Mouse (Mus musculus): ENCODE measurements around the gene Carmil2. TPM values are rescaled to one million over a fixed set of nuclear protein-coding genes. Genes with fewer than 3 reads are reported as not detected.

Gene Carmil2
- polyA plus RNA-seq, 1 experiment: 408 TPM

GRCm38 (mm10) chr8:105715042-105715441 lies 29.0 kb downstream of the Carmil2 start:
- no peak for DNase-seq
- H3K36me3 ChIP-seq (ENCODE audit: control insufficient read depth, insufficient read depth, low read length): no peaks in the 10 kb centered on the region
- 47% methylated on average over 6 of the region's 6 CpGs for WGBS

GRCm38 (mm10) chr8:105716302-105716945 lies 30.4 kb downstream of the Carmil2 start:
- H3K27ac ChIP-seq (ENCODE audit: control insufficient read depth, insufficient read depth, low read length): no peak overlapping the region
- no peak for TF ChIP-seq POLR2A (IDR thresholded peaks at IDR 0.05; ENCODE audit: control insufficient read depth, extremely low read depth, insufficient read depth, low read length, poor library complexity)
- no peak for TF ChIP-seq CTCF (IDR thresholded peaks at IDR 0.05; ENCODE audit: borderline replicate concordance, control insufficient read depth, extremely low read depth, insufficient read depth, low read length, poor library complexity)
- DNase-seq: no peak
- H3K4me1 ChIP-seq (replicated peaks; ENCODE audit: control insufficient read depth, insufficient read depth, low read length): no peaks in the 10 kb centered on the region
- H3K27me3 ChIP-seq (ENCODE audit: control insufficient read depth, insufficient read depth, low read length): no peaks in the 10 kb centered on the region
- WGBS: 97% methylated on average over 15 of the region's 15 CpGs
- no peaks in the 10 kb centered on the region for H3K36me3 ChIP-seq (ENCODE audit: control insufficient read depth, insufficient read depth, low read length)
- no peak overlapping the region for H3K4me3 ChIP-seq (ENCODE audit: control insufficient read depth, insufficient read depth, low read length)

More at GRCm38 (mm10) chr8:105715042-105715441, 29.0 kb downstream of the Carmil2 start:
- TF ChIP-seq CTCF (IDR thresholded peaks at IDR 0.05; ENCODE audit: borderline replicate concordance, control insufficient read depth, extremely low read depth, insufficient read depth, low read length, poor library complexity) (no peak), POLR2A (IDR thresholded peaks at IDR 0.05; ENCODE audit: control insufficient read depth, extremely low read depth, insufficient read depth, low read length, poor library complexity) (no peak)
- Histone ChIP-seq H3K27ac (ENCODE audit: control insufficient read depth, insufficient read depth, low read length) (no peak overlapping the region), H3K4me3 (ENCODE audit: control insufficient read depth, insufficient read depth, low read length) (no peak overlapping the region), H3K4me1 (replicated peaks; ENCODE audit: control insufficient read depth, insufficient read depth, low read length) (no peaks in the 10 kb centered on the region), H3K27me3 (ENCODE audit: control insufficient read depth, insufficient read depth, low read length) (no peaks in the 10 kb centered on the region)

- no peak for TF ChIP-seq CTCF (IDR thresholded peaks at IDR 0.05; ENCODE audit: borderline replicate concordance, control insufficient read depth, extremely low read depth, insufficient read depth, low read length, poor library complexity)
- no peak for TF ChIP-seq POLR2A (IDR thresholded peaks at IDR 0.05; ENCODE audit: control insufficient read depth, extremely low read depth, insufficient read depth, low read length, poor library complexity)
- Histone ChIP-seq H3K27me3 (ENCODE audit: control insufficient read depth, insufficient read depth, low read length) (no peaks in the 10 kb centered on the region), H3K4me3 (ENCODE audit: control insufficient read depth, insufficient read depth, low read length) (no peak overlapping the region), H3K4me1 (replicated peaks; ENCODE audit: control insufficient read depth, insufficient read depth, low read length) (no peaks in the 10 kb centered on the region), H3K27ac (ENCODE audit: control insufficient read depth, insufficient read depth, low read length) (no peak overlapping the region), H3K36me3 (ENCODE audit: control insufficient read depth, insufficient read depth, low read length) (no peaks in the 10 kb centered on the region)
- WGBS: 97% methylated on average over 4 of the region's 4 CpGs
- no peak for DNase-seq
Measured at GRCm38 (mm10) chr8:105719637-105720036, 33.6 kb downstream of the Carmil2 start.

GRCm38 (mm10) chr8:105722861-105723260 lies 36.8 kb downstream of the Carmil2 start:
- TF ChIP-seq CTCF (IDR thresholded peaks at IDR 0.05; ENCODE audit: borderline replicate concordance, control insufficient read depth, extremely low read depth, insufficient read depth, low read length, poor library complexity) (no peak), POLR2A (IDR thresholded peaks at IDR 0.05; ENCODE audit: control insufficient read depth, extremely low read depth, insufficient read depth, low read length, poor library complexity) (no peak)
- Histone ChIP-seq H3K4me3 (ENCODE audit: control insufficient read depth, insufficient read depth, low read length) (no peak overlapping the region), H3K27me3 (ENCODE audit: control insufficient read depth, insufficient read depth, low read length) (no peaks in the 10 kb centered on the region), H3K36me3 (ENCODE audit: control insufficient read depth, insufficient read depth, low read length) (no peaks in the 10 kb centered on the region), H3K27ac (ENCODE audit: control insufficient read depth, insufficient read depth, low read length) (no peak overlapping the region), H3K4me1 (replicated peaks; ENCODE audit: control insufficient read depth, insufficient read depth, low read length) (peaks cover 12% of the 10 kb centered on the region)
- 95% methylated on average over 9 of the region's 9 CpGs for WGBS
- no peak for DNase-seq

- 90% methylated on average over 5 of the region's 5 CpGs for WGBS
- H3K27me3 ChIP-seq (ENCODE audit: control insufficient read depth, insufficient read depth, low read length): no peaks in the 10 kb centered on the region
Measured at GRCm38 (mm10) chr8:105725726-105726125, 39.7 kb downstream of the Carmil2 start.

GRCm38 (mm10) chr8:105727397-105728124 lies 41.5 kb downstream of the Carmil2 start:
- Histone ChIP-seq H3K27ac (ENCODE audit: control insufficient read depth, insufficient read depth, low read length) (no peak overlapping the region), H3K4me1 (replicated peaks; ENCODE audit: control insufficient read depth, insufficient read depth, low read length) (peaks cover 15% of the 10 kb centered on the region), H3K27me3 (ENCODE audit: control insufficient read depth, insufficient read depth, low read length) (no peaks in the 10 kb centered on the region), H3K4me3 (ENCODE audit: control insufficient read depth, insufficient read depth, low read length) (no peak overlapping the region), H3K36me3 (ENCODE audit: control insufficient read depth, insufficient read depth, low read length) (no peaks in the 10 kb centered on the region)
- DNase-seq: no peak
- TF ChIP-seq CTCF (IDR thresholded peaks at IDR 0.05; ENCODE audit: borderline replicate concordance, control insufficient read depth, extremely low read depth, insufficient read depth, low read length, poor library complexity) (no peak), POLR2A (IDR thresholded peaks at IDR 0.05; ENCODE audit: control insufficient read depth, extremely low read depth, insufficient read depth, low read length, poor library complexity) (no peak)
- WGBS: 69% methylated on average over 18 of the region's 18 CpGs

More at GRCm38 (mm10) chr8:105725726-105726125, 39.7 kb downstream of the Carmil2 start:
- DNase-seq: no peak
- TF ChIP-seq CTCF (IDR thresholded peaks at IDR 0.05; ENCODE audit: borderline replicate concordance, control insufficient read depth, extremely low read depth, insufficient read depth, low read length, poor library complexity) (no peak), POLR2A (IDR thresholded peaks at IDR 0.05; ENCODE audit: control insufficient read depth, extremely low read depth, insufficient read depth, low read length, poor library complexity) (no peak)
- no peak overlapping the region for H3K4me3 ChIP-seq (ENCODE audit: control insufficient read depth, insufficient read depth, low read length)
- H3K27ac ChIP-seq (ENCODE audit: control insufficient read depth, insufficient read depth, low read length): no peak overlapping the region
- H3K4me1 ChIP-seq (replicated peaks; ENCODE audit: control insufficient read depth, insufficient read depth, low read length): peaks cover 15% of the 10 kb centered on the region
- H3K36me3 ChIP-seq (ENCODE audit: control insufficient read depth, insufficient read depth, low read length): no peaks in the 10 kb centered on the region
